Mouse (Mus musculus) adrenal gland, adult 10 weeks (tissue): Measurements from ENCODE around the gene Kcnk2. TPM values are rescaled to one million over a fixed set of nuclear protein-coding genes. Genes with fewer than 3 reads are reported as not detected.

Experiments used
- polyA plus RNA-seq: library from polyadenylated mRNA; stranded (reverse); fragments of 350-450 nt; fragmentation: Illumina TruSeq; extraction: RNeasy Lipid Tissue Mini Kit (QIAGEN cat#74804); gene quantifications from one replicate; pipeline ENCODE4 v1.2.3, GENCODE M21; 2014; ENCODE audit warnings: low read depth, low replicate concordance

Kcnk2 gene
- 29.1 TPM for polyA plus RNA-seq

DNA sequence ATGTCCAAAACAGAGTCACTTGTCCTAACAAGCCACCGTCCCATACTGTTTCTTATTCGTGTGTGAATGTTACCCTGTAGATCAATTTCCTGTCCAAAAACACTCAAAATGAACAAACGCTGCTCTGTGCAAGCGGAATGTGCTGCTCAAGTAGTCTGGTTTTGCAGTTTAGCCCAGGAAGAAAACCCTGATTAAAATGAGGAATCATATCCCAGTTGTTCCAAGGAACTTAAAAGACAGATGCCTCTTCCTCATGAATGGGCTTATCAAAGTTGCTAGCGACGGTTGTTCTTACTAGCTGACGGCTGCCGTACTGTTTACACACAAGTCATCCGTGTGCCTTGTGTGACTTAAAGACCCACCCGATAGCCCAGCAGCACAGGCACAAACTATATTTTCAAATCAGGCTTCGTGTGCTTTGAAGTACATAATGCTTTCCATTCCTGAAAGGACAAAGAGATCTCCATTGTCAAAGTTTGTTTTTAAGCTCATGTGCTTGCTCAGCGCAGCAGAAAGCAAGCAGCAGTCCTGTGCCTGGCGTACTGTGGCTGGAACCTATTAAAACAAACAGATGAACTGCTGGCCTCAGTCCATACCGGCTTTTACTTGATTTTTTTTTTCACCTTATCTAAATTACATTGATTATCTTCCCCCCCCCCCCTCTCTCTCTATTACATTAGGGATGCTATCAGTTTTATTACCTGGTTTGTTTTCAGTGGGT, at the start of gene Kcnk2:
Gene Kcnk2, minus strand, starts transcription at position 51 of the 721 bp plus-strand sequence.

